Mouse (Mus musculus): Measurements from ENCODE around the gene Dbnl. TPM values are rescaled to one million over a fixed set of nuclear protein-coding genes. Genes with fewer than 3 reads are reported as not detected.
A peak's percentile ranks its signal among the peaks of the same experiment; 100 is the strongest.
"Not testable (repeated sequence)": the region's sequence is repeated elsewhere in the genome, so short reads cannot be mapped to it uniquely, and the experiment has no call there.

The Dbnl gene
- polyA plus RNA-seq, 1 experiment from 2014 or later: 144 TPM

DNA sequence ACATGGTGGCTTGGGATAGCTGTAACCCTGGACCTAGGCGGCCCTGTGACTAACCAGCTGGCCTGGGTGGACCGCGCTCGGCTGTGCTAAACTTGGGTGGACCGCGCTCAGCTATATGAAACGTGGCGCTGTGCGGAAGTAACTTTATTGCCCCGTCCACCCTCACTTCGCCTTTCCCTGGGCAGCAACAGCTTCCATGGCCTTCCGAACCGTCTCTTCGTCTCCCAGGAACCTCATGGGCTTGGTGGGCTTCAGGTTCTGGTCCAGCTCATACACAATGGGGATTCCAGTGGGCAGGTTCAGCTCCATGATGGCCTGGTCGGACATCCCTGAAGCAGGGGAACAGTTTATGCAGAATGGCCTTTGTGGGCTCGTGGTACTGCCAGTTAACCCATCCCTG, 13.2 kb downstream of the Dbnl start:
- Histone ChIP-seq H3K36me3 (ENCODE audit: control insufficient read depth, insufficient read depth, low read length) (peaks cover 15% of the 10 kb centered on the region), H3K4me1 (ENCODE audit: control insufficient read depth, insufficient read depth, low read length) (no peaks in the 10 kb centered on the region), H3K9me3 (ENCODE audit: control insufficient read depth, low read length) (no peaks in the 10 kb centered on the region), H3K9ac (ENCODE audit: low read length) (no peak overlapping the region), H3K4me3 (ENCODE audit: low read depth, low read length) (no peak overlapping the region), H3K27me3 (ENCODE audit: control insufficient read depth, insufficient read depth, low read length) (no peaks in the 10 kb centered on the region), H3K4me2 (no peak overlapping the region), H3K27ac (ENCODE audit: low read depth, low read length) (no peak overlapping the region)
- DNase-seq (ENCODE audit: low spot score, missing footprints) (no peak), ATAC-seq (ENCODE audit: low FRiP score) (no peak)
- WGBS: 94% methylated on average over 16 of the region's 16 CpGs

- Histone ChIP-seq H3K9me3 (ENCODE audit: control insufficient read depth, low read length) (no peaks in the 10 kb centered on the region), H3K4me3 (ENCODE audit: low read depth, low read length) (no peak overlapping the region), H3K27ac (ENCODE audit: low read depth, low read length) (no peak overlapping the region), H3K9ac (ENCODE audit: low read length) (no peak overlapping the region), H3K4me1 (ENCODE audit: control insufficient read depth, insufficient read depth, low read length) (no peaks in the 10 kb centered on the region), H3K36me3 (ENCODE audit: control insufficient read depth, insufficient read depth, low read length) (peaks cover 14% of the 10 kb centered on the region), H3K4me2 (no peak overlapping the region), H3K27me3 (ENCODE audit: control insufficient read depth, insufficient read depth, low read length) (no peaks in the 10 kb centered on the region)
- WGBS: 71% methylated on average over 12 of the region's 12 CpGs
- ATAC-seq (ENCODE audit: low FRiP score): 0 out of 2 replicates have a peak, but pooled peaks have one; percentile 5
- DNase-seq (ENCODE audit: low spot score, missing footprints): no peak
These were observed 13.7 kb downstream of the Dbnl start for GRCm38 (mm10) chr11:5802005-5802404.

- Histone ChIP-seq H3K4me1 (ENCODE audit: control insufficient read depth, insufficient read depth, low read length) (no peaks in the 10 kb centered on the region), H3K4me2 (no peak overlapping the region), H3K36me3 (ENCODE audit: control insufficient read depth, insufficient read depth, low read length) (peaks cover 9% of the 10 kb centered on the region; the same call in 1 of the 2 replicates), H3K27ac (ENCODE audit: low read depth, low read length) (no peak overlapping the region), H3K9ac (ENCODE audit: low read length) (no peak overlapping the region), H3K9me3 (ENCODE audit: control insufficient read depth, low read length) (no peaks in the 10 kb centered on the region), H3K27me3 (ENCODE audit: control insufficient read depth, insufficient read depth, low read length) (no peaks in the 10 kb centered on the region), H3K4me3 (ENCODE audit: low read depth, low read length) (no peak overlapping the region)
- 79% methylated on average over 8 of the region's 8 CpGs for whole genome bisulfite sequencing
- ATAC-seq (ENCODE audit: low FRiP score): 0 out of 2 replicates have a peak, but pooled peaks have one; percentile 5
- DNase-seq (ENCODE audit: low spot score, missing footprints): no peak
These were observed 14.3 kb downstream of the Dbnl start for GRCm38 (mm10) chr11:5802457-5803217.

DNA sequence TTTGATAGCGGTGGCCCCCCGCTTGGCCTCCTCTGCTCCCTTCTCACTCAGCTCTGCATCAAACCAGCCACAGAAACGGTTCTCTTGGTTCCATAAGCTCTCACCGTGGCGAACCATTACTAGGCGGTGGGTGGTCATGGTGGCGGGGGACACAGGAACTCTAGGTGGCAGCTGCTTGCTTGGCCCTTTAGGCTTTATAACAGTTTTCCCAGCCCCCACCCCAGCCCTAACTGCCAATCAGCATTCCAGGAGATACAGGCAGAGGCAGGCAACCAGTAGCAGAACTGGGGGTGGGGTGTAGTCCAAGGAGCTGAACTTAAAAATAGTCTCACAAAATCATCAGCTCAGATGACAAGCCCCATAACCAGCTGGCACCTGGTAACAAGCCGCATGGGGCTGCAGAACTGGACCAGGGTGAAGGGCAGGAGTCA, 15.3 kb downstream of the Dbnl start, which contains the start of gene Pgam2:
Gene Pgam2 (minus strand): TSS at position 183 of the 431 bp plus-strand sequence.
- no peaks in the 10 kb centered on the region for H3K4me1 ChIP-seq (ENCODE audit: control insufficient read depth, insufficient read depth, low read length)
- 49% methylated on average over 8 of the region's 8 CpGs for WGBS
- H3K27ac ChIP-seq (ENCODE audit: low read depth, low read length): no peak within 1 kb of the TSS
- no peaks in the 10 kb centered on the region for H3K27me3 ChIP-seq (ENCODE audit: control insufficient read depth, insufficient read depth, low read length)
- H3K36me3 ChIP-seq (ENCODE audit: control insufficient read depth, insufficient read depth, low read length): peaks cover 4% of the 10 kb centered on the region; the same call in 1 of the 2 replicates
- H3K4me2 ChIP-seq: no peak within 1 kb of the TSS
- no peak within 1 kb of the TSS for H3K4me3 ChIP-seq (ENCODE audit: low read depth, low read length)
- 0 out of 2 replicates have a peak, but pooled peaks have one; percentile 27 for ATAC-seq (ENCODE audit: low FRiP score)
- no peak within 1 kb of the TSS for H3K9ac ChIP-seq (ENCODE audit: low read length)
- no peaks in the 10 kb centered on the region for H3K9me3 ChIP-seq (ENCODE audit: control insufficient read depth, low read length)
- no peak for DNase-seq (ENCODE audit: low spot score, missing footprints)

DNA sequence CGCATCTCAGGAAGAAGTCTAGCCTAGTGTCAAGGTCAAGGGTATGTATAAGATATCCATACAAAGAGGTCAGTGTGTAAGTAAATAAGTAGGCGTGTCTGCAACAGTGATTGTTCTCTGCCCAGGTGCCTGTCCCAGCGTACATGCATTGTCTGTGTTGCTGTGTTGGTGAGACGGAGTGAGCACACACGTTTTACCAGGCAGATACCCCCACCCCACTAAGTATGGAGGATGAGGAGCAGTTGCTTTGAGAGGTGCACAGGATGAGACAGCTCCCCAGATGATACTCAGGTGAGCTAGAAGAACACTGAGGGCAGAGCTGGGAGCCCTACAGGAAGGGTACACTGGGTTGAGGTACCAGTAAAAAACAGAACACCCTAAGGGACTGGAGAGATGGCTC, 15.9 kb downstream of the Dbnl start:
- H3K4me1 ChIP-seq (ENCODE audit: control insufficient read depth, insufficient read depth, low read length): no peaks in the 10 kb centered on the region
- H3K27me3 ChIP-seq (ENCODE audit: control insufficient read depth, insufficient read depth, low read length): no peaks in the 10 kb centered on the region
- H3K4me3 ChIP-seq (ENCODE audit: low read depth, low read length): no peak overlapping the region
- no peak overlapping the region for H3K4me2 ChIP-seq
- no peak overlapping the region for H3K9ac ChIP-seq (ENCODE audit: low read length)
- no peak for ATAC-seq (ENCODE audit: low FRiP score)
- no peak for DNase-seq (ENCODE audit: low spot score, missing footprints)
- H3K36me3 ChIP-seq (ENCODE audit: control insufficient read depth, insufficient read depth, low read length): peaks cover 3% of the 10 kb centered on the region; the same call in 1 of the 2 replicates
- no peak overlapping the region for H3K27ac ChIP-seq (ENCODE audit: low read depth, low read length)
- 81% methylated on average over 5 of the region's 5 CpGs for WGBS
- H3K9me3 ChIP-seq (ENCODE audit: control insufficient read depth, low read length): no peaks in the 10 kb centered on the region

- Histone ChIP-seq H3K27ac (ENCODE audit: low read depth, low read length) (no peak overlapping the region), H3K9me3 (ENCODE audit: control insufficient read depth, low read length) (no peaks in the 10 kb centered on the region), H3K9ac (ENCODE audit: low read length) (no peak overlapping the region), H3K36me3 (ENCODE audit: control insufficient read depth, insufficient read depth, low read length) (no peaks in the 10 kb centered on the region), H3K4me3 (ENCODE audit: low read depth, low read length) (no peak overlapping the region), H3K27me3 (ENCODE audit: control insufficient read depth, insufficient read depth, low read length) (no peaks in the 10 kb centered on the region), H3K4me2 (no peak overlapping the region), H3K4me1 (ENCODE audit: control insufficient read depth, insufficient read depth, low read length) (no peaks in the 10 kb centered on the region)
- WGBS: 86% methylated on average over 3 of the region's 3 CpGs
- no peak for DNase-seq (ENCODE audit: low spot score, missing footprints)
- no peak for ATAC-seq (ENCODE audit: low FRiP score)
These were observed 17.4 kb downstream of the Dbnl start for GRCm38 (mm10) chr11:5805711-5806110.

DNA sequence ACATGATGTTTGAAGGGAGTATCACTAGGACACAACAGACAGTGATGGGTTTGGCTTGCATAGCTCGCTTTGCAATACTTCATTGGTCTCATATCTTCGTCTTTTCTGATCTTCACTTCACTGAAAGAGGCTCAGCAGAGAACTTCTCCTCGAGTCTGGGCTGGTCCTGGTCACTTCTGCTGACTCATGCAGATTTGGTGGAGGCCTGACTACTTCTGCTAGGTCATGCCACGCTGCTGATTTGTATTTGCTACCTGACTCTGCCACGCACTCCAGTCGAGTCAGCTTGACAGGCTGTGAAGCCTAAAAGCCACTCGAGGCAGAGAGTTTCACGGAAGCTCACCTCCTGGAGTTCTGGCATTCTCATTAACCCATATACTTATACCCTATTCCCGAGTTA, 19.7 kb downstream of the Dbnl start:
- no peak for ATAC-seq (ENCODE audit: low FRiP score)
- Histone ChIP-seq H3K27ac (ENCODE audit: low read depth, low read length) (no peak overlapping the region), H3K4me2 (no peak overlapping the region), H3K27me3 (ENCODE audit: control insufficient read depth, insufficient read depth, low read length) (no peaks in the 10 kb centered on the region), H3K9me3 (ENCODE audit: control insufficient read depth, low read length) (no peaks in the 10 kb centered on the region), H3K4me1 (ENCODE audit: control insufficient read depth, insufficient read depth, low read length) (no peaks in the 10 kb centered on the region), H3K36me3 (ENCODE audit: control insufficient read depth, insufficient read depth, low read length) (no peaks in the 10 kb centered on the region), H3K4me3 (ENCODE audit: low read depth, low read length) (no peak overlapping the region), H3K9ac (ENCODE audit: low read length) (no peak overlapping the region)
- DNase-seq (ENCODE audit: low spot score, missing footprints): no peak
- 86% methylated on average over 9 of the region's 9 CpGs for WGBS

DNA sequence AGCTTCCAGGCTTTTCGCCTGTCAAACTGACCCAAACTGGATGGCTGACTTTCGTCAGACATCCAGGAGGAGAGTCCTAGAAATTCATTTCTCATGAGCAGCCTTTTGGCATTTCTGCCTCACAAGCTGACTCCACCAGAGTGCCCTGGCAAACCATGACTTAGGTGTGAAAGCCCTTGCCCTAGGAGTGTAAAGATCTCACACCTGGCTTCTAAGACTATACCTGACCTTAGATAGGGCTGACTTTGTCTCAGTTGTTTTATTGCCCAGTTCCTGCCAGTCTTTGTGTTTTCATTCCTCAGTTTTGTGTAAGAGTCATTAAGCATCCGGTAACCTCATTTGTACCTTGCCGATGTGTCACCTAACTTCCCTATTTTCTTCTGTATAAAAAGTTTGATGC, 21.2 kb downstream of the Dbnl start:
- H3K9ac ChIP-seq (ENCODE audit: low read length); H3K27ac ChIP-seq (ENCODE audit: low read depth, low read length); H3K36me3 ChIP-seq (ENCODE audit: control insufficient read depth, insufficient read depth, low read length); H3K4me3 ChIP-seq (ENCODE audit: low read depth, low read length); DNase-seq (ENCODE audit: low spot score, missing footprints); H3K4me1 ChIP-seq (ENCODE audit: control insufficient read depth, insufficient read depth, low read length); H3K9me3 ChIP-seq (ENCODE audit: control insufficient read depth, low read length); ATAC-seq (ENCODE audit: low FRiP score); H3K27me3 ChIP-seq (ENCODE audit: control insufficient read depth, insufficient read depth, low read length); H3K4me2 ChIP-seq: not testable (repeated sequence)
- 94% methylated on average over 4 of the region's 4 CpGs for WGBS

DNA sequence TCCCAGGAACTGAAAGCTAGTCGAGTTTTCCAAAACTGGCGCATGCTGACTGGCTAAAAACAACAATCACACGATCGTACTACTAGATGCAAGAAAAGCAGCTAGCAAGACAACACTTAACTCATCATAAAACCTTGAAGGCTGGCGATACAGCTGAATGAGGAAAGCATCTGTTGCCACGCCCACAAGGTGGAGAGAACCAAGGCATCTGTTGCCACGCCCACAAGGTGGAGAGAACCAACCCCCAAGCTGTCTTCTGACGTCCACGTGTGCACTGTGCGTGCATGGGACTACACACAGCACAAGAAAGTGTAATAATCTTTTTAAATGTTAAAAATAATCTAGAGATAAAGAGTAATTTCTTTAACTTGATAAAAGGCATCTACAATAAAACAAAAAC, 25.1 kb downstream of the Dbnl start:
- Histone ChIP-seq H3K27me3 (ENCODE audit: control insufficient read depth, insufficient read depth, low read length) (no peaks in the 10 kb centered on the region), H3K27ac (ENCODE audit: low read depth, low read length) (no peak overlapping the region), H3K4me2 (no peak overlapping the region), H3K4me1 (ENCODE audit: control insufficient read depth, insufficient read depth, low read length) (no peaks in the 10 kb centered on the region), H3K9ac (ENCODE audit: low read length) (no peak overlapping the region), H3K4me3 (ENCODE audit: low read depth, low read length) (no peak overlapping the region), H3K36me3 (ENCODE audit: control insufficient read depth, insufficient read depth, low read length) (no peaks in the 10 kb centered on the region), H3K9me3 (ENCODE audit: control insufficient read depth, low read length) (no peaks in the 10 kb centered on the region; the same call in 1 of the 2 replicates)
- 82% methylated on average over 10 of the region's 10 CpGs for WGBS
- no peak for ATAC-seq (ENCODE audit: low FRiP score)
- DNase-seq (ENCODE audit: low spot score, missing footprints): no peak
